Mouse (Mus musculus) v-Abl transformed pro-B cells (cell line): Measurements from ENCODE around the gene Gpc6.

Experiments
- in situ Hi-C, 2 experiments: fragments of 400-800 bp; cut with MboI; formaldehyde crosslinking; loops; one replicate each; pipeline ENCODE4 v1.15.1; 2025; ENCODE audit not compliant: unreplicated experiment in 2 of 2

The Gpc6 gene

GRCm38 (mm10) chr14:116947461-116947860 is 22.3 kb downstream of the Gpc6 start:
- in situ Hi-C loops: no loop called here

- in situ Hi-C loops: no loop called here
These were observed 22.9 kb downstream of the Gpc6 start for GRCm38 (mm10) chr14:116947939-116948591.

DNA sequence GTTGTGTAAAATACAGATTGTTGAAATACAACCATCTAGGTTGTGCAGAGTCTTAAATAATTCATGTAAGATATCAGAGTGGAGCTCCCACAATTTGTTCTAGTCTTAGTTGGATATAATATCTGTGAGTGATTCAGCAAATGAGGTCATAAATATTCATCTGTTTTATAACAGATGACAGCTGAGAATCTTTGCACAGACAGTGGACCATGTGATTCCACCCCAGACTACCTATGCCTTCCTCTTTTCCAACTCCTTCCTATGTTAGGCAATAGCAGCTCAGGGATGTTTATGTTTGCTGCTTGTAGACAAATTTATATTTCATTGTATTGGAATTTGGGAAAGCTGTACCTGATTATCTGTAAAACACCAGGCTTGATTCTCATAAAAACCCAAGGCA is 32.0 kb downstream of the Gpc6 start:
- in situ Hi-C loops: no loop called here

DNA sequence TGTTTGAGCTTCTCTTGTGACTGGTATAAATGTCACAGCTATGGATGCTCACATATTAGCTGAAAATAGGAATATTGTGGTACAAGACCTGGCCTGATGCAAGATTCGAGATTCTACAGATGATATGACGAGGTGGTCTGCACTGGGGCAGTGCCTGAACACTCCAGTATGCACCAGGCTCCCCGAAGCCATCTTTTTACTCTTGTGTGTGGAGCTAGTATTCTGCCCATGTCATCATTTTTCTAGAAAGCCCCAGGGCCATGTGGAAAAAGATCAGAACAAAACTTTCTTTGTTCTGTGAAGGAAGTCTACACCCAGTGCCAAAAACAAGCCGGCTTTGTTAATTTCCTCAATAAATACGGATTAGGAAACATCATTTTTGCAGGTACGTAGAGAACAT is 39.7 kb downstream of the Gpc6 start:
- in situ Hi-C loops: no loop called here

DNA sequence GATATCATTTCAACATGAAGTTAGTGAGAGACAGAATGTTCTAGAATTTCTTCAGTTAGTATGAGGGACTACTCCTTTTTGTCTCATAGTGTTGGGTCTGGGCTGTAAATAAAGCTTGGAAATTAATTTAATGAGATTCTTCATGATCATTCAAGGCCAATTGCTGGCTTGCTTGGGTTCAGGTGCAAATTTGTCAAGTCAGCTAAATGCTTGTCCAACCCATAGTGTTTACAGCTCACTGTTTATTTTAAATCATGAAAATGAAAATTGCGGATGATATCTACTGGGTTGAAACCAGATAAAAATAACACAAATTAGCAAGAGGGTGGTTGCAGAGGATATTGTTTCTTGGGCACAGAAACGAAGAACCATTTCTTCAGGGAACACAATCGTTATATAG is 49.6 kb downstream of the Gpc6 start:
- in situ Hi-C loops: no loop called here

- in situ Hi-C loops: no loop called here
These were observed 50.1 kb downstream of the Gpc6 start for GRCm38 (mm10) chr14:116975224-116975623.

DNA sequence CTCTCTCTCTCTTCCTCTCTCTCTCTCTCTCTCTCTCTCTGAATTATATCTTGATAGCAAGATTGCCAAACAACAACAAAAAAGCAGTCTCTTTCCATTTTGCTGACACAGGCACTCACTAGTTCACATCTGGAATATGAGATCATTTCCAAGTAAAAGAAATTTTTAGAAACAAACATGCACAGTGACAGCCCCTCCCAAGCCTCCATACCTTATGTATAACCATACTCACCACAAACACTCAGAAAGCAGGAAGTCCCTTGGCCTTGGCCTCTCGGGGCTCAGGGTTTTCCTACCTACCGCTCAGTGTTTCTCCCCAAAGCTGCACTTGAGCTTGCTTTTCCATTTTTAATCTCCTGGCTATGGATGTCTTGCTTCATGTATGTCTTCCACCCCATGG is 52.1 kb downstream of the Gpc6 start:
- in situ Hi-C loops: no loop called here

DNA sequence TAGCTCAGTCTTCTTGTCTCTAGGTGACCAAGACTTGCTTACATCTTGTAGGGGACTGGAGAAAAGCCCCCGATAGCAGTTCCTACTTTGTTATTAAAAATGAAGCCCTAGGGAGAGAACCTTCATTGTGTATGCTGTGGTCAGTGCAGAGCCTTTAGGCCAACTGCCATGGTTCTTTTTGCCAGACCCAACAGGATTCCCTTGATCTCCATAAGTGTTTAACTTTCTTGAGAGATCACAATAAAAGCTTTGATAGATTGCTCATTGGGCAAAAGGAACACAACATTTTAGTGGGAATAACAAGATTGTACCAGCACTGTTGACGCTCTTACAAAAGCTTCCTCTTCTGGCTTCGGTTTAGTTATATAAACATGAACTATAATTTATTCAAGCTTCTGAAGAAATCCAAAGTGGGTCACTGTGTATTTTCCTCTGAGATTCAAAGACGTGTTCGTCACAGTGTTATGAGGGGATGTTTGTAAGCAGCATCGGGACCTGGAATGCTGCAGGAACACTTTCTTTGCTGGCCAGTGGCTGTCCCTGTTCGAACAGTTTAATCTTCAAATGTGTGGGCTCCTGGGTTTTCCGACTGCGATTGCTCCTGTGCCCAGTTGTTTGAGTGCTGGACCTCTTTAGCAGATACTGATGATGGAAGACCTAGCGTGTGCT is 54.7 kb downstream of the Gpc6 start:
- in situ Hi-C loops: no loop called here

- in situ Hi-C loops: no loop called here
These were observed 56.6 kb downstream of the Gpc6 start for GRCm38 (mm10) chr14:116981711-116982110.

GRCm38 (mm10) chr14:116987341-116987740 is 62.2 kb downstream of the Gpc6 start:
- in situ Hi-C loops: no loop called here

DNA sequence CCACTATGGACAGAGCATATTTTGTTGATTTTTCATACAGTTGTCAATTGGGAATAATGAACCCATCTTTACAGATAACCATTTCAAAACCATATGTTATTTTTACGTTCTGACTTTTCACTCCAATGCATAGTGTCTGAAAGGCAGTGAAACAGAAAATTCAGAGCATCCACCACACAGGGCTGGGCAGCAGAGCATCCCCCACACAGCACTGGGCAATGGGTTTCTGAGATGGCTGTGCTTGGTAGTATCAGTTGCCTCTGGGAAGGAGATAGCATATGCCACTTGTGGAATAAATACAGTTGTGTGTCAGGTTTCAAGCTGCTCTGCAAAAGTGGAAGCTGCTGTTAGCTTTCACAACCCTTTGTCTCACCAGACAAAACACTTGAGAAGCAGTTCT is 75.3 kb downstream of the Gpc6 start:
- in situ Hi-C loops: no loop called here

DNA sequence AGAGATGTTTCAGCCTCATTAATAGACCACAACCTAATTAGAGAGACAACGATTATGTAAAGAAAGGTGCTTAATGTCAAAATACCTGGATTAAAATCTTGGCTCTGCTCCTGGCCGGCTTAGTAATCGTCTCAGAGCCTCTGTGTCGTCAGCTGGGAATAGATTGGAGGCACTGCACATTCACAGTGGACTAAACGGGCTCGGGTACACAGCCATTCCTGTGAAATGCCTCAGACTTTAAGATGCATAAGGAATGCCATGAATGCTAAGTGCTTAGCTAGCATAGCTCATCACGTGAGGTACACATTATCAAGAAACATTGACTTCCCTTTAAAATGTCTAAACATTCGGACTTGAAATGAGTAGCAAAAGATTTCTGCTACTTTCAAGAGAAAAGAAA is 77.2 kb downstream of the Gpc6 start:
- in situ Hi-C loops: no loop called here

- in situ Hi-C loops: no loop called here
These were observed 83.7 kb downstream of the Gpc6 start for GRCm38 (mm10) chr14:117008781-117009180.

DNA sequence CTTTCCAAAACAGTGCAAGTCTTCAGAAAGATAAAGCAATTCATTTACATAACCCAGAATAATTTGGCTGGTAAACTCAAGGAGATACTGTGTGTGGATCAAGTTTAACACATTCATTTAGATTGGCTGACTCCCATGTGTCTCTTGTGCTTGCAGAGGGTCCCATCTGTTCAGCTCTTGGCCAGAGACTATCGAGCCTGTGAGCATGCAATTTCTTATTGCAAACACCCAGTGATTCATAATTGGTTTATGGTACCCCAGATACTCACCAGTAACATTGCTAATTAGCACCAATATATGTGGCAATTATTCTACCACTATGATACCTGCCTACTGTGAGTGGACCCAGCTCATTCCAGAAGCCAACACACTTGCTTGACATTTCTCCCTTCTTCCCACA is 87.9 kb downstream of the Gpc6 start:
- in situ Hi-C loops: no loop called here

DNA sequence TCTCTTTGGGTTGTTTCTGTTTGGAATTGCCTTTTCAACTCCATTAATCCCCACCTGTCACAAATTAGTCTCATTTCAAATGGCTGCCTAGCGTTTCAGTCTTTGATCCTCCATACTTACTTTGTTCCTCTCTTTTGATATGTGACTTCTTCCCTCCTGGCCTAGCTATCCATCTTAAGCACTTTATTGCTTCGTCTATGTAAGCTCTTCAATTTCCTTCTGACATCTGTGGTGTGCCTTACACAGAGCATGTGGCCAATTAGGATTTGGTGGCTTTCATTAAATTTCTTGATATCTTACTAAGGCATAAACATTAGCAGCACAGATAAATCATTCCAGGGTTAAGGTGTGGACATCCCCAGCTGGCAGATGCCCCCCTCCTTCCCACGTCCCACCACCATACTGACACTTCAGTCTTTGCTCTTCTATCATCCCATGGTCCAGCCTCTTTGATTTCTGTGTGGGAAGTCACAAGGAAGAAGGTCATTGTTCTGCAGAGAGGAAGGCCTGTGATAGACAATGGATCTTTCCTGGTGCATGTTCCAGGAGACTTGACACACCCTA is 88.5 kb downstream of the Gpc6 start:
- in situ Hi-C loops: no loop called here

DNA sequence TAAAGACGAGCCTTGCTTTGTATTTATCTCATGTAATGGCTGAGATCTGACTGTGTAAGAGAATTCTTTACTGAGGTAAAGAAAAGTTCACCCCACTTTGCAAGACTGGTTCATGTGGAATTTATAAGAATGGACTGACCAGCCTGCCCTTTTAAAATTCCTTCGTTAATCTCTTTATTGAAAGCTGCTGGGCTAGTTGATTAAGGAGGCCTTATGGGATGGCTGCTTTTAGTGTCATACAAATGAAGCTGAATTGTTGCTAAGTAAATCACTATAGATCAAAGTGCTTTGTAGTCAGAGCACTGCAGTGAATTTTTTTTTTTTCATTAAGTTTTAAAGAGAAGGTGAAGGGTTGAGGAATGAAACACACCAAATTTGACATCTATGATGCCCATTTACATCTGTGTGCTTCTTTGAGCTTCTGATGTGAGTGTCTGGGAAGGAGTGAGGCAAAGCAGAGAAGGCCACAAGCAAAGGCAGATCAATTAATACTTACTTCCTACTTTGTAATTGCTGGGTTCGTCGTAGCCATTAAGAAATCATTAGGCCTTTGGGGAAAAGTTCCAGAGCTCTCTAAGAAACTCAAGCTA is 90.3 kb downstream of the Gpc6 start:
- in situ Hi-C loops: no loop called here

- in situ Hi-C loops: no loop called here
These were observed 97.2 kb downstream of the Gpc6 start for GRCm38 (mm10) chr14:117022180-117022799.

- in situ Hi-C loops: no loop called here
These were observed 109.0 kb downstream of the Gpc6 start for GRCm38 (mm10) chr14:117034146-117034545.

GRCm38 (mm10) chr14:117041017-117041416 is 115.9 kb downstream of the Gpc6 start:
- in situ Hi-C loops: no loop called here

- in situ Hi-C loops: no loop called here
These were observed 123.8 kb downstream of the Gpc6 start for GRCm38 (mm10) chr14:117048951-117049350.

DNA sequence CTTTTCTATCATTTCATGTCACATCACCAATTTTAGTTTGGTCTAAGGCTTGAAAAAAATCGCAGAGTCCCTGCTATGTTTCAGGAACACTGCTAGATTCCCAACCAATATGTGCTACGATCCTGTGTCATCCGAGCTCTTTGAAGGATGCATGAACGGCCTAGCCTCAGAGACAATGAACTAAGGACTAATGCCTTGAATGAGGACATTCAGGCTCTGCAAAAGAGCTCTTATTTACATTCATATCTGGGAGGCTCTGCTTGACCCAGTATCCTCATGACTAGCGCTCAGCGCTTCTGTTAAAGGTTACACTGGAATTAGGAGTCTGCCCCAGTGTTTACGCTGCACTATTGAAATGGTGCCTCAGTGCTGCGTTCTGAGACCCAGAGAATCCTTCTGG is 125.8 kb downstream of the Gpc6 start:
- in situ Hi-C loops: no loop called here
